Mouse (Mus musculus) brain, embryonic 14.5 days (tissue): ENCODE measurements around the gene Map1lc3a.

Experiments
- CTCF ChIP-seq: fragments of 200-500 bp; IDR thresholded peaks from 2 replicates; pipeline ENCODE4 v1.5.1; 2012; ENCODE audit warnings: inconsistent platforms, mild to moderate bottlenecking, moderate library complexity, borderline replicate concordance; ENCODE audit not compliant: insufficient read depth, insufficient read length; ENCODE audit errors: extremely low read depth
- POLR2A ChIP-seq: fragments of 200-500 bp; IDR thresholded peaks from 2 replicates; pipeline ENCODE4 v1.6.1; 2012; ENCODE audit warnings: mild to moderate bottlenecking, inconsistent platforms, borderline replicate concordance; ENCODE audit not compliant: poor library complexity, insufficient read depth, insufficient read length, severe bottlenecking; ENCODE audit errors: extremely low read depth

DNA sequence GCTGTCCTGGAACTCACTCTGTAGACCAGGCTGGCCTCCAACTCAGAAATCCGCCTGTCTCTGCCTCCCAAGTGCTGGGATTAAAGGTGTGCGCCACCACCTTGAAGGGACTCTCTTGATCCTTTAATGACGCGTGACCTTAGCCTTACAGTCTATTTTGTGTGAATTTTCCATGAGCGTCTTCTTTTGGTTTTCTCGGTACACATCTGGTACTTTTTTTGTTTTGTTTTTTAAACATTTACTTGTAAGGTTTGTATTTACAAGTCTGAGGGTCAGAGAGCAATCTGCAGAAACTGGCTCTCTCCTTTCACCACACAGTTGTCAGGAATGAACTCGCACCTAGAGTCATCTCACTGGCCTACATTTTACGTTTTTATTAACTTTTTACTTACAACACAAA lies 2.5 kb upstream of the Map1lc3a start:
- TF ChIP-seq CTCF: no peak
- TF ChIP-seq POLR2A: no peak
